Mouse (Mus musculus): ENCODE data around the gene Ccdc9b.

DNA sequence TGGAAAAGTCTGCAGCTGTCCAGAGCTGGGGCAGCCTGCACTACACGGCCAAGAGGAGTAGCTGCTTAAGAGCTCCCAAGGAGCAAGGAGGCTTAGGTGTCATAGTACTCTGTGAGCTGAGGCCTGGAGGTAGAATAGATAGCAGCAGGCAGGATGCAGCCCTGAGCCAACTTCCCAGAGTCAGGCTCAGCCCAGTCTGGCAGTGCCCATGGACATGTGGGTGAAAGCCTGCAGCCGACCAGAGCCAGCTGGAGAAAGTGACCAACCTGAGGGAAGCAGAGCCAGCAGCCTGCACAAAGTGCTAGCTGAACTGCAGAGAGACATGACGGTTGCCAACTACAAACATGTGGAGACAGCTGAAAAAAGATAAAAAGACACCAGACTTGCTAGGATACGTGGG is 44.4 kb upstream of the Ccdc9b start:
- TF ChIP-seq GATA1 (IDR thresholded peaks at IDR 0.05; ENCODE audit: borderline replicate concordance, low read length) (no peak), FLI1 (IDR thresholded peaks at IDR 0.05; ENCODE audit: low read length) (no peak)

Data from megakaryocyte, embryonic 14.5 days (primary cell).